Mouse (Mus musculus) midbrain, embryonic 13.5 days (tissue): ENCODE data around the gene Glra1. TPM values are rescaled to one million over a fixed set of nuclear protein-coding genes. Genes with fewer than 3 reads are reported as not detected.
A peak's percentile ranks its signal among the peaks of the same experiment; 100 is the strongest.

Experiments used
- ATAC-seq: fragments of 200-750 bp; cut with Nextera tagmentation; 2 replicates; pipeline ENCODE4 v1.8.0; 2017; ENCODE audit warnings: mild to moderate bottlenecking, moderate TSS enrichment, moderate library complexity
- H3K27ac ChIP-seq: fragments of 300-500 bp; sonication (generic); 2 replicates; pipeline ENCODE4 v1.5.1; 2015; ENCODE audit warnings: inconsistent platforms, mild to moderate bottlenecking, moderate library complexity
- H3K27me3 ChIP-seq: fragments of 300-500 bp; sonication (generic); 2 replicates; pipeline ENCODE4 v1.6.1; 2015; ENCODE audit warnings: mild to moderate bottlenecking, inconsistent platforms
- H3K36me3 ChIP-seq: fragments of 300-500 bp; sonication (generic); 2 replicates; pipeline ENCODE4 v1.6.1; 2015; ENCODE audit warnings: mild to moderate bottlenecking, inconsistent platforms
- H3K4me1 ChIP-seq: fragments of 300-500 bp; sonication (generic); replicated peaks from 2 replicates; pipeline ENCODE4 v1.6.1; 2015; ENCODE audit warnings: inconsistent platforms
- H3K4me2 ChIP-seq: fragments of 300-500 bp; sonication (generic); replicated peaks from 2 replicates; pipeline ENCODE4 v1.6.1; 2015; ENCODE audit warnings: moderate library complexity, mild to moderate bottlenecking, inconsistent platforms
- H3K4me3 ChIP-seq: fragments of 300-500 bp; sonication (generic); replicated peaks from 2 replicates; pipeline ENCODE4 v1.5.1; 2015; ENCODE audit warnings: mild to moderate bottlenecking, inconsistent platforms
- H3K9ac ChIP-seq: fragments of 300-500 bp; sonication (generic); replicated peaks from 2 replicates; pipeline ENCODE4 v1.6.1; 2015; ENCODE audit warnings: mild to moderate bottlenecking, inconsistent platforms
- H3K9me3 ChIP-seq: fragments of 300-500 bp; sonication (generic); 2 replicates; pipeline ENCODE4 v1.6.1; 2016; ENCODE audit warnings: mild to moderate bottlenecking, inconsistent platforms
- WGBS: fragments of 180-500 bp; shearing (Covaris S2); methylation state at CpG from one replicate; pipeline ENCODE4 v1.1.7; 2015; 5-methylcytosine and 5-hydroxymethylcytosine counted together
- polyA plus RNA-seq: library from polyadenylated mRNA; unstranded; fragments of >200 nt; fragmentation: Nextera tagmentation; extraction: Ambion mirVana; gene quantifications from 2 replicates; pipeline ENCODE4 v1.2.1, GENCODE M21; 2015

The Glra1 gene
- polyA plus RNA-seq, 1 experiment from 2014 or later: 0.23 TPM

DNA sequence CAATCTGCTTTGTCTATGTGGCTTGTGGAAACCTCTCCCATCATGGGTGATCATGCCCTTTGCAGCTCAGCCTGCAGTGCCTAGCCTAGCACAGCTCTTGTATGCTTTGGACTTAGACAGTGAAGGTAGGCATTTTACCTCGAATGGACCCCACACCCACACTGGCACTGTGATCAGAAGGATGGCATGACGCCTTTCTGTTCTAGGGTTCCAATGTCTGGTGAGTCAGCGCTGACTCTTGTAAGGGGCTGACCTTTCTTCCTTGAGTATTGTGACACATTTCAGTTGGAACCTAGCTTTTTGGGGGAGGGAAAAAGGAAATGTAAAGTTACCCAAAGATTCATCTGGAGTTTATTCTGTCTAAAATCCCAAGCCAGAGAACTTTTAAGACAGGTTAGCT, 102.5 kb downstream of the Glra1 start:
- Histone ChIP-seq H3K27ac (no peak overlapping the region), H3K4me1 (no peaks in the 10 kb centered on the region), H3K27me3 (no peaks in the 10 kb centered on the region), H3K9ac (no peak overlapping the region), H3K9me3 (no peaks in the 10 kb centered on the region), H3K4me3 (no peak overlapping the region), H3K36me3 (peaks cover 34% of the 10 kb centered on the region), H3K4me2 (no peak overlapping the region)
- no peak for ATAC-seq
- 96% methylated on average over 3 of the region's 3 CpGs for WGBS

DNA sequence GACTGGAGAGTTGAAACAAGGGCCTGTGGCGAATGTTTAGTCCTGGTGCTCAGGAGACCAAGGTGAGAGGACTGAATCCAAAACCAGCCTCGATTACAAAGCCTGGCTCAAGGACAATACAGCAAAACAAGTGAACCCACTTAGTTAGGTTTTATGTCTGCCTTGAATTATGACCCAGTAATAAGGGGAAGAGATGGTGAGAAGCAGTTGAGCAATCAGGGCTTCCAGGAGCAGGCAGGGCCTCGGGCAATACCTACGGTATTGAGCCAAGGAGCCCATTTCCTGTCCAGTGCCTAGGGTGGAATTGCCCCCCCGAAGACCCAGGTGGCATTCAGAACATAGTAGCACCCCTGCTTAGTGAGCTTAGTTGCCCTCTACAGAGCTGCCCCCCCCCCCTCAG, 105.1 kb downstream of the Glra1 start:
- Histone ChIP-seq H3K36me3 (peaks cover 54% of the 10 kb centered on the region), H3K9me3 (no peaks in the 10 kb centered on the region), H3K4me3 (no peak overlapping the region), H3K4me2 (no peak overlapping the region), H3K27ac (no peak overlapping the region), H3K9ac (no peak overlapping the region), H3K4me1 (no peaks in the 10 kb centered on the region), H3K27me3 (no peaks in the 10 kb centered on the region)
- WGBS: 89% methylated on average over 5 of the region's 5 CpGs
- ATAC-seq: no peak

DNA sequence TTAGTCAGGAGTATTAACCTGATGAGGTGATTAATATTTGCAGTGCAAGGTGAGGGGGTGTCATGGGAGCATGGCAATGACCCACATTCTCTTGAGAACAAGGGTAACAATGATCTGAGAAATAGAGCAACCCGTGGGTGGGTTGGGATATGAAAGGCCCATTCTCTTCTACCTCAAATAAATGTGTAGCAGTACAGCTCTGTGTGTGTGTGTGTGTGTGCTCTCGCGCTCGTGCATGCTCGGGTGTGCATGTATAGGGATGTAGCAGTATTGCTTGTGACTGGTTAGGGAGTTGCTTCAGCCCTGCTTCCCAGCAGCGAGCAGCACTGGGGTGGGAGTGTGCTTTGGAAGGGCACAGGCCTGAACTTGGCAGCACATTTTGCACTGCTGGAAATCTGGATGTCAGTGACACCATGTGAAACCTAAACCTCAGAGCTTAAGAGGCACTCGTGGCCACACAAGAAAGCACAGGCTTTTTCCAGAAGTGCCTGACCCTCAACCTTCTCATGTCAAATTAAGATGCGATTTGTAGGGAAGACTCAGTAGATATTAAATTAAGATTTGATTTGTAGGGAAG, 106.0 kb downstream of the Glra1 start:
- no peaks in the 10 kb centered on the region for H3K9me3 ChIP-seq
- WGBS: 88% methylated on average over 8 of the region's 8 CpGs
- no peak overlapping the region for H3K9ac ChIP-seq
- no peaks in the 10 kb centered on the region for H3K4me1 ChIP-seq
- no peaks in the 10 kb centered on the region for H3K27me3 ChIP-seq
- no peak overlapping the region for H3K27ac ChIP-seq
- no peak overlapping the region for H3K4me3 ChIP-seq
- peaks cover 62% of the 10 kb centered on the region for H3K36me3 ChIP-seq
- ATAC-seq: no peak
- no peak overlapping the region for H3K4me2 ChIP-seq

DNA sequence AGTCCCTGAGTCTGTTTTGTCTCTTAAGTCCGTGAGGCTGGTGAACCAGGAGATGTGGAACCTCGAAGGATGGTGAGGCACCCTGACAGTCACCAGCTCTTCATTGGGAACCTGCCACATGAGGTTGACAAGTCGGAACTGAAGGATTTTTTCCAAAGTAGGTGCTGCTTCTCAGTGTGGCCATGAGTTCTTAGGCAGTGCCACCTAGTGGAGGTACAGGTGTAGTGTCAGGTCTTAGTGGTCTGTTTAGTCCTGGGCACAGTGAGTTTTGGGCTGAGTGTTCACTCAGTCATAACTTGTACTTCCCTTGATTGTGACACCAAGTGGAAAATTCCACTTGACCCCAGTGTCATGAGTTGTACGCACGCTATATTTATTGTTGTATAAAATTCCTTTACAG, 110.1 kb downstream of the Glra1 start:
- H3K4me2 ChIP-seq: no peak overlapping the region
- peaks cover 91% of the 10 kb centered on the region for H3K36me3 ChIP-seq
- H3K4me1 ChIP-seq: no peaks in the 10 kb centered on the region
- no peak overlapping the region for H3K27ac ChIP-seq
- H3K9ac ChIP-seq: no peak overlapping the region
- no peak overlapping the region for H3K4me3 ChIP-seq
- no peak for ATAC-seq
- H3K9me3 ChIP-seq: no peaks in the 10 kb centered on the region
- 76% methylated on average over 5 of the region's 5 CpGs for WGBS
- H3K27me3 ChIP-seq: no peaks in the 10 kb centered on the region

DNA sequence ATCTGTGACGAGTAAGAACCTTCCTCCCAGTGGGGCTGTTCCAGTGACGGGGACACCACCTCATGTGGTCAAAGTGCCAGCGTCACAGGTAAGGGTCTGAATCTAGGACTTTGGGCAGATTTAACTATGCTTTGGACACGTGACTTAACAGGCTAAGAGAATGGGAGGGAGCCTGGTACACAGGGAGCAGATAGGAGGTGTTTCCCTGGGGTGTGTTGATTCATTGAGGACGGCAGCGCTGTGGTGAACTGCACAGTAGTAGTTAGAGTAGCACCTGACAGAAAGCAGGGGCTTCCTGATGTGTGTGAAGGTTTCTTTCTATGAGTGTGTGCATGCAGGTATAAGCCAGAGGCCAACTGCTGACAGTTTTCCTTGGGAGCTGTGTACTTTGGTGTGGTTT, 111.8 kb downstream of the Glra1 start:
- WGBS: 87% methylated on average over 6 of the region's 6 CpGs
- ATAC-seq: no peak
- no peaks in the 10 kb centered on the region for H3K9me3 ChIP-seq
- H3K4me2 ChIP-seq: no peak overlapping the region
- H3K4me3 ChIP-seq: no peak overlapping the region
- no peaks in the 10 kb centered on the region for H3K27me3 ChIP-seq
- peaks cover 91% of the 10 kb centered on the region for H3K36me3 ChIP-seq
- no peaks in the 10 kb centered on the region for H3K4me1 ChIP-seq
- H3K9ac ChIP-seq: no peak overlapping the region
- H3K27ac ChIP-seq: no peak overlapping the region

DNA sequence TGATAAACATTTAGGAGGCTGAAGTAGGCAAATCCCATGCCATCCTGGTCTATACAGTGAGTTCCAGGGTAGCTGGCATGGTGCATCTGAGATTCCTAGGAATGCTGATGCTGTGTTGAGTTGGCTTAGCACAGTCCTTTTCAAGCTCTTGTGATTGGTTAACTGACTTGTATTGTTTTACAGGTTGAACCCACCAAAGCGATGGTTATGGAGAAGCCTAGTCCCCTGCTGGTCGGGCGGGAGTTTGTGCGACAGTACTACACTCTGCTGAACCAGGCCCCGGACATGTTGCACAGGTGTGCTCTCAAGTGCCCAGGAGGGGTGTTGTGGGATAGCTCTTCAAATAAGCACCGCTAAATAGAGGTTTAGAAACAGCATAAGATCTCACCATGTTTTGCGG, 122.6 kb downstream of the Glra1 start:
- Histone ChIP-seq H3K27ac (no peak overlapping the region), H3K4me1 (0 out of 2 replicates have a peak, but pooled peaks cover 4% of the 10 kb centered on the region), H3K36me3 (peaks cover 70% of the 10 kb centered on the region), H3K4me2 (no peak overlapping the region), H3K27me3 (no peaks in the 10 kb centered on the region), H3K9ac (no peak overlapping the region), H3K4me3 (no peak overlapping the region), H3K9me3 (no peaks in the 10 kb centered on the region)
- ATAC-seq: no peak
- 96% methylated on average over 7 of the region's 7 CpGs for WGBS

DNA sequence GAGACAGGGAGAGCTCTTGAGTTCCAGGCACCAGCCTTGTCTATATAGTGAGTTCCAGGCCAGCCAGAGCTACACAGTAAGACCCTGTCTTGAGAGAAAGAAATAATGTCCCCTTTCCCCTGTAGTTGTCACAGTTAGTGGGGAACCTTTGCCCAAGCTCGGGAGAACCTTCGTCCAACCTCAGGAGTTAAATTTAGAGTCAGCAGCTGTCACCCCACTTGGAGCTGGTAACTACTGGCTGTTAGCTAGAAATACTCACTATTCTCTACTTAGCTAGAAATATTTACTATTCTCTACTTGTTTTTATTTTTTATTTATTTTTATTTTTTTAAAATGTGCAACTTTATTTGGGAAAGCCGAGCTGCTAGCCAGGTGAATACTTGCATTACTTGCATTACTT, 134.8 kb downstream of the Glra1 start:
- peaks cover 26% of the 10 kb centered on the region for H3K36me3 ChIP-seq
- H3K9me3 ChIP-seq: no peaks in the 10 kb centered on the region
- 91% methylated on average over 3 of the region's 3 CpGs for WGBS
- H3K27me3 ChIP-seq: no peaks in the 10 kb centered on the region
- H3K4me3 ChIP-seq: no peak overlapping the region
- H3K27ac ChIP-seq: no peak overlapping the region
- H3K9ac ChIP-seq: no peak overlapping the region
- H3K4me1 ChIP-seq: peaks cover 23% of the 10 kb centered on the region
- no peak overlapping the region for H3K4me2 ChIP-seq
- no peak for ATAC-seq

DNA sequence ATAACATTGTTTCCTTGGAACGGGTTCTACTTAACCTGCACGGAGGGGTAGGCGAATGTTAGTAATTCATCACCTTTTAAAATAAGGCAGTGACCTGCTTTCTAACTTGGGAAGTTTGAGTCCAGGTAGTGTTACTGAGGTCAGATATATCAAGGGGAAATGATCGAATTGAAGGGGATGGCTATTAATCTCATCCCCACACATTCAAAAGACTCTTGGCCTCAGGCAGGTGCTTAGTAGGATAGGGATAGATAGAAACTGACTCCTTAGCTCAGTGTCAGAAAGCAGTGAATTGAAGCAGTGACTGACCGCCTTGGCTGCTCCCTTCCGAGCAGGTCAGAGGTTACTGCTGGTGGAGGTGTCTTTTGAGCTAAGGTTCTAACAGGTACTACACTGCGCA, 136.5 kb downstream of the Glra1 start:
- H3K27ac ChIP-seq: no peak overlapping the region
- no peaks in the 10 kb centered on the region for H3K27me3 ChIP-seq
- peaks cover 27% of the 10 kb centered on the region for H3K4me1 ChIP-seq
- no peaks in the 10 kb centered on the region for H3K9me3 ChIP-seq
- WGBS: 92% methylated on average over 7 of the region's 7 CpGs
- no peak for ATAC-seq
- peak overlapping the region; percentile 95 for H3K4me3 ChIP-seq
- peak overlapping the region; percentile 71 for H3K4me2 ChIP-seq
- H3K9ac ChIP-seq: no peak overlapping the region
- peaks cover 26% of the 10 kb centered on the region for H3K36me3 ChIP-seq

DNA sequence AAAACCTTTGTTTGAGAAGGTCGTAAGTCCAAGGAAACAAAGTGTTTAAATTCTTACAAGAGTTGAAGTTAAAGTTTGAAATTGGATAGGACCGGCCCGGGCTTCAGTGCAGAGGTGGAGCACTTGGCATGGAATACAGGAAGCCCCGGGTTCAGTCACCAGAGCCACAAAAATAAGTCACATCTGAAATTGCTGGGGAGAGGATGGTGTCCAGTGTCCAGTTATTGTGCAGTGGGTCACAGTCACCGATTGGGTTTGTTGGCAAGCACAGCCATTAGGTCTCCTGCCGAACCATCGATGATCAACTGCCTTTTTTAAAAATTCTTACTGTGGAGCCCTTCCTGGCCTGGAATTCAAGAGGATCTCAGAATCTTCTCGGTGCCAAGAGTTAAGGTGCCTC, 137.2 kb downstream of the Glra1 start:
- Histone ChIP-seq H3K9ac (peak overlapping the region; percentile 95), H3K36me3 (peaks cover 24% of the 10 kb centered on the region), H3K9me3 (no peaks in the 10 kb centered on the region), H3K4me1 (peaks cover 27% of the 10 kb centered on the region), H3K27me3 (no peaks in the 10 kb centered on the region), H3K4me2 (peak overlapping the region; percentile 71), H3K4me3 (peak overlapping the region; percentile 95), H3K27ac (no peak overlapping the region)
- no peak for ATAC-seq
- WGBS: 68% methylated on average over 8 of the region's 8 CpGs

DNA sequence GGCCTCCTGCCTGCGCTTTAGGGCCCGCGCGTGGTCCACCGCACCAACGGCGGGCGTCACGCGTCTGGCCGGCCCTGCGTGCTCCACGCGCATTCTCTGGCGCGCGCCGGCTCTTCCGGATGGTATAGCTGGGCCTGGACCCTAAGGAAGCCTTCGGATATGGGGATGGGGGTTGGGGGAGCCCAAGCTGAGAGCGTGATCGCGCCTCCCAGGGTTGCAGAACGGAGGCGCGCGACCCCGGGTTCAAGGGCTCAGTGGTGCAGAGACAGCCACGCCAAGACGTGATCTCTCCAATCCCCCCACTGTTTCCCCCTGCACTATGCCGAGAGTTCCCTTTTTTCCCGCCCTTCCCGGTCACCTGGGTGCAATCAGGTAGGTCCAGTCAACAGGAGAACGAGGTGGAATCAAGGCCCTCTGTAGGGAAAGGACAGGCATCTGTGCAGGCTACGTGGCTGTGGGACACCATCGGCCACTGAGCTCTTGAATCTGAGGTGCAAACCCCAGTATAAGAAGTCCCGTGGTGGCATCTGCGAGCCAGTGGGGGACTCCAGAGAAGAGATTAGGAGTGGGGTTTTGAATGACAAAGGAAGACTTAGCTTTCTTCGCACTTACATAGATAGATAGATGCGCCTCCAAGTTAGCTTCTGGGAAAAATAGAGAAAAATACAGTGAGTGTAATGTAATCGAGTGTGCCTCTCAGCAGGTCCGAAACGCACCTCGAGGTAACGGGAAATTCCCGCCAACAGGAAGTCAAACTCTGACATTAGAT, 137.9 kb downstream of the Glra1 start:
- ATAC-seq: no peak
- peak overlapping the region; percentile 71 for H3K4me2 ChIP-seq

DNA sequence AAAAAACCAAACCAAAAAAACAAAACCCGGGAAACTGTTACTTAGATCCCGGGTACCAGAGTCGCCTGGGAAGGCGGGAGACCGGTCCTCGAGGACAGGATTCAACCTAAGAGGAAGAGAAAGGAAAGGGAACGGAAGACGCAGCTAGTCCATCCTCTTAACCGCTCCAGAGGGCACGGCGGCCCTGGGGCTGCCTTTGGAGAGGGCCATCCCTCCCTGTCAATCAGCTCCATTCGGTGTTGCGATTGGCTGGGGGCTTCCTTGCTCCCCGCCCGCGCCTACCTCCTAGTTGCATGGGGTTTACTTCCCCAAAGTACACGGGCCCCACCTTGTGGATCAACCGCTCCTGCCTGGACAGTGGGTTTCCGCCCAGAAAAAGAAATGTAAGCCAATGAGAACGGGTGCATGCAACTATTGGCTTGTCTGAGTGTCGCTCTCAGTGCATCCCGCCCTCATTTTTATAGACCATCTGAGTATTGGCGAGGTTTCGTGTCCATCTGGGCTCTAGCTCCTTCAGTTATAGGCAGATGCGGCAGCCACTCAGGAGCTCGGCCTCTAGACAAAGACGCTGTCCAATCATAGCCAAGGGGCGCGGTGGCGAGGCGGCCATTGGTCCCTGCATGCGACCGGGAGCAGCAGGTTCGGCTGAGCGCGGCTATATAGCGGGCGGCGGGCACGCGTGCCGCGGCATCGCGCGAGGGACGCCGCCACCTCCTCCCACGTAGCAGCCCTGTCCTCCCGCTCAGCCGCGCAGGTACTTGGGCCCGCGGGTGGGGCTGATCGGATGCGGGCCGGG, 138.8 kb downstream of the Glra1 start, which contains the start of gene G3bp1:
Gene G3bp1, plus strand, starts transcription at position 638 of the 796 bp plus-strand sequence.
- peak; percentile 98 for ATAC-seq
- no peaks in the 10 kb centered on the region for H3K27me3 ChIP-seq
- peak within 1 kb of the TSS; percentile 95 for H3K9ac ChIP-seq
- under 1% methylated on average over 57 of the region's 57 CpGs for WGBS
- peak within 1 kb of the TSS; percentile 89 for H3K27ac ChIP-seq
- peak within 1 kb of the TSS; percentile 80 for H3K4me2 ChIP-seq
- H3K9me3 ChIP-seq: no peaks in the 10 kb centered on the region
- peak within 1 kb of the TSS; percentile 95 for H3K4me3 ChIP-seq
- H3K36me3 ChIP-seq: peaks cover 17% of the 10 kb centered on the region
- H3K4me1 ChIP-seq: peaks cover 27% of the 10 kb centered on the region

More for the DNA sequence above, 137.9 kb downstream of the Glra1 start:
- Histone ChIP-seq H3K27ac (peak overlapping the region; percentile 88), H3K36me3 (peaks cover 23% of the 10 kb centered on the region), H3K9me3 (no peaks in the 10 kb centered on the region), H3K4me3 (peak overlapping the region; percentile 95), H3K27me3 (no peaks in the 10 kb centered on the region), H3K4me1 (peaks cover 27% of the 10 kb centered on the region), H3K9ac (peak overlapping the region; percentile 95)
- WGBS: 2% methylated on average over 46 of the region's 46 CpGs

DNA sequence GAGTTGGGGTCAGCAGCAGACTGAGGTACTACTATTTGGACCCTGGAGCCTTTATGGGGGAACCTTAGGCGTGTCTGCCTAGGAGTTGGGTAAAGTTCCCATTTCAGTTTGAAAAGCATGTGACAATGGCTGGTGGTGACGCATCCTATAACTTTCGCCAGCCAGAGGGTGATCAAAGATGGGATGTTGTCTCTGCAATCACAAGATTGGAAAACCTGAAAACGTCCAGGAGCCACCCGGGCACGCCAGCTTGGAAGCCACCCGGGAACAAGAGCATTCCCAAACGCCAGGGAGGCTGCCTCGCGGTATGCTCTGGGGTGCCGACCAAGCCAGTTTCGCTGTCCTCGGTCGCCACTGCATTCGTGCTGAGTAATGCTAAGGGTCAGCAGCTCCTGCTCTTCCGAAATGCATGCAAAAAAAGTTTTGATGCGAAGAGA, 139.4 kb downstream of the Glra1 start:
- H3K4me1 ChIP-seq: peaks cover 27% of the 10 kb centered on the region
- no peaks in the 10 kb centered on the region for H3K27me3 ChIP-seq
- H3K4me3 ChIP-seq: peak overlapping the region; percentile 48
- peak overlapping the region; percentile 73 for H3K9ac ChIP-seq
- H3K9me3 ChIP-seq: no peaks in the 10 kb centered on the region
- 2% methylated on average over 17 of the region's 17 CpGs for WGBS
- H3K27ac ChIP-seq: peak overlapping the region; percentile 89
- H3K4me2 ChIP-seq: peak overlapping the region; percentile 80
- peak; percentile 5 for ATAC-seq
- peaks cover 13% of the 10 kb centered on the region for H3K36me3 ChIP-seq
